Mouse (Mus musculus): Measurements from ENCODE around the gene Frmd4a. TPM values are rescaled to one million over a fixed set of nuclear protein-coding genes. Genes with fewer than 3 reads are reported as not detected.

Frmd4a gene
- total RNA-seq, 2 experiments from 2014 or later: 12.8 to 17.1 TPM

- no peak for ATAC-seq (ENCODE audit: poor library complexity, severe bottlenecking)
These were observed 361.3 kb downstream of the Frmd4a start for GRCm38 (mm10) chr2:4378844-4379243.

DNA sequence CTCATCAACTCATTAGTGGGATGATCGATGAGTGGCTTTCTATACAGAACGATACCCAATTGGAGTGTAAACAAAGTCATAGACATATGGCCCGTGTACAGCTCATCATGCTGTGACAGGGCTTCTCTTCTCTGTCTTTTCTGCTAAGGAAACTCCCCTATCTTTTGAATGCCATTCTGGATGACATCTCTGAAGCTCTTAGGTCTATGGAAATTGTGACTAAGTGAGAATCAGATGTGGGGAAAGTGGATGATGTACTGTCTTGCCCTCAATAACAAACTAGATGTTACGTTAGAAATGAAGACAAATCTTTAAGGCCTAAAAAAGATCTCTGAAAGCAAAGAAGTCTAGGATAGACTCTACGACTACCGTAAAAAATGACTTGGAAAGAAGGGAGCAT lies 362.9 kb downstream of the Frmd4a start:
- ATAC-seq (ENCODE audit: poor library complexity, severe bottlenecking): no peak

- no peak for ATAC-seq (ENCODE audit: poor library complexity, severe bottlenecking)
These were observed 363.4 kb downstream of the Frmd4a start for GRCm38 (mm10) chr2:4380926-4381325.

- no peak for ATAC-seq (ENCODE audit: poor library complexity, severe bottlenecking)
These were observed 369.0 kb downstream of the Frmd4a start for GRCm38 (mm10) chr2:4386468-4386867.

DNA sequence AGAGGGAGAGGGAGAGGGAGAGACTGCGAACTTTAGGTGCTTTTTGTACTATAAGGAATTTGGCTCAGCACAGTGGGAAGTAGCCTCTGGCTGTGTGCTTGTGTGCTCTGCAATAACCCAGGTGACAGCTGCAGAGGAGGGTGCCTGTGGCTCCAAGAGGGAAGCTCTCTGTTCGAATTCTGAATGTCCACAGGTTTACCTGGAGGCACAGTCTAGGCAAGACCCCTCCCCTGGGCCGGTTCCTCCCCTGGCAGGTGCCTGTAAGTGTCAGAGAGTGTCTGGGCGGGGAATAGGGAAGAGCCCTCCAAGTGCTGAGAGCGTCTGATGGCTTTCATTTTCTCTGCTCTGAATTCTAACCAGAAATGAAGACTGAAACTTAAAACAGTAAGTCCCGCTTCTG lies 371.8 kb downstream of the Frmd4a start:
- peak; percentile 67 for ATAC-seq (ENCODE audit: poor library complexity, severe bottlenecking)

GRCm38 (mm10) chr2:4391091-4391490 lies 373.6 kb downstream of the Frmd4a start:
- ATAC-seq (ENCODE audit: poor library complexity, severe bottlenecking): peak; percentile 62

GRCm38 (mm10) chr2:4391678-4392085 lies 374.2 kb downstream of the Frmd4a start:
- ATAC-seq (ENCODE audit: poor library complexity, severe bottlenecking): no peak

GRCm38 (mm10) chr2:4393046-4393445 lies 375.5 kb downstream of the Frmd4a start:
- no peak for ATAC-seq (ENCODE audit: poor library complexity, severe bottlenecking)

DNA sequence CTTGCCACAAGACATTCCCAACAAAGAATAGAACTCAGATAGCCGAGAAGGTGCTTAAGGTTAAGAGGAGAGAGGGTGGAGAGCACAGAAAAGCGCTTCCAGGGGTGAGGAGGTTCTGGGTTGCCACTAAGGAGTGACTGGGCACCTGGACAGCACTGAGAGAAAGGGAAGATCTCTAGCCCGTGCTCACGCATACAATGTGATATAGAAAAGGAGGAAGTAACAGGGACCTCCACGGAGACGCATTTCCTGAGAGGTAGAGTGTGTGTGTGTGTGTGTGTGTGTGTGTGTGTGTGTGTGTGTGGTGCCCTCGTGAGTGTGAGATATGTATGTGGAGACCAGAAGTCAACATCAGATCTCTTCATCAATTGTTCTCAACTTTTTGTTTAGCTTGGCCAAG lies 377.1 kb downstream of the Frmd4a start:
- ATAC-seq (ENCODE audit: poor library complexity, severe bottlenecking): 0 out of 2 replicates have a peak, but pooled peaks have one; percentile 21

GRCm38 (mm10) chr2:4399721-4400120 lies 382.2 kb downstream of the Frmd4a start:
- ATAC-seq (ENCODE audit: poor library complexity, severe bottlenecking): no peak

- ATAC-seq (ENCODE audit: poor library complexity, severe bottlenecking): peak; percentile 24
These were observed 383.5 kb downstream of the Frmd4a start for GRCm38 (mm10) chr2:4400771-4401596.

DNA sequence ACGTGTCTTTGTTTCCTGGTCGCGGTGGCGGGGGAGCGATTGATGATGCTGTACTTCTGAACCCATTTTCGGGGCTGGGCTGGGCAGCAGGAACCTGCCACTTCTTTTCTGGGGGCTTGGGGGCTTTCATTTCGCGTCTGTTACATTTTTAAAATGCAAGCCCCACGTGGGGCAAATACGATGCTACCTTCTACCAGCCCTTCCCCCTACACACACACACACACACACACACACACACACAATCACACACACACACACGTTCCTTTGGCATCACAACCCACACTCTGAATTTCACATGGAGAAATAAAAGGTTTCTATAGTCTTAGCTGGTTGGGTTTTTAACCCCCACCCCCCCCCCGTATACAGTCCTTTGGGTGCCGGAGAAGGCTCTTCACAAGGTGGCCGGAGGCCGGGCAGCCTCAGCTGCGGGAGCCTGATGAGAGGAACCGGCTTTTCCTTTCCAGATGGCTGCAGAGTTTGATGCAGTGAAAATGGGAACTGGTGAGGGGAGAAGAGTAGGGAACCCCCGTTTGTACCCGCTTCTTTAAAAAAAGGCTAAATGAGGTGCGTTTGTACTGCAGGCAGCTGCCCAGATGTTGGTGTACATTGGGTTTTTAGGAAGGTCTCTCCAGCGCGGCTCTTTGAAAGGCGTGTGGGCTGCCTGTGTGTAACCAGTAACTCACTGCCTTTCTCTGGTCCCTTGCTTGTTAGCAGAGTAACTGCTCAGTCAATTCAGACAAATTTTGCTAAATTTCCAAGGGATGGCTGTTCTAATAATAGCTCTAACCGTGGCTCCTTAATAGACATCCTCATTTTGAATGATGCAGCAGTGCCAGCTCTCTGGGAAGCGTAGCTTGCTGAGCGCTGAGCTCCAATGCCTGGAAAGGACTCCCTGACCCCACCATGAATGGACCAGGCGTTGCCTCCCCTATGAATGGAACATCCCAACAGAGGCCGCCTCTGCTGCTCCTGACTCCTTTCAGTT lies 384.4 kb downstream of the Frmd4a start:
- ATAC-seq (ENCODE audit: poor library complexity, severe bottlenecking): no peak

- ATAC-seq (ENCODE audit: poor library complexity, severe bottlenecking): no peak
These were observed 389.5 kb downstream of the Frmd4a start for GRCm38 (mm10) chr2:4406977-4407376.

GRCm38 (mm10) chr2:4409810-4410433 lies 392.4 kb downstream of the Frmd4a start:
- ATAC-seq (ENCODE audit: poor library complexity, severe bottlenecking): no peak

GRCm38 (mm10) chr2:4412870-4413595 lies 395.5 kb downstream of the Frmd4a start:
- no peak for ATAC-seq (ENCODE audit: poor library complexity, severe bottlenecking)

GRCm38 (mm10) chr2:4413596-4414335 lies 396.2 kb downstream of the Frmd4a start:
- ATAC-seq (ENCODE audit: poor library complexity, severe bottlenecking): no peak

DNA sequence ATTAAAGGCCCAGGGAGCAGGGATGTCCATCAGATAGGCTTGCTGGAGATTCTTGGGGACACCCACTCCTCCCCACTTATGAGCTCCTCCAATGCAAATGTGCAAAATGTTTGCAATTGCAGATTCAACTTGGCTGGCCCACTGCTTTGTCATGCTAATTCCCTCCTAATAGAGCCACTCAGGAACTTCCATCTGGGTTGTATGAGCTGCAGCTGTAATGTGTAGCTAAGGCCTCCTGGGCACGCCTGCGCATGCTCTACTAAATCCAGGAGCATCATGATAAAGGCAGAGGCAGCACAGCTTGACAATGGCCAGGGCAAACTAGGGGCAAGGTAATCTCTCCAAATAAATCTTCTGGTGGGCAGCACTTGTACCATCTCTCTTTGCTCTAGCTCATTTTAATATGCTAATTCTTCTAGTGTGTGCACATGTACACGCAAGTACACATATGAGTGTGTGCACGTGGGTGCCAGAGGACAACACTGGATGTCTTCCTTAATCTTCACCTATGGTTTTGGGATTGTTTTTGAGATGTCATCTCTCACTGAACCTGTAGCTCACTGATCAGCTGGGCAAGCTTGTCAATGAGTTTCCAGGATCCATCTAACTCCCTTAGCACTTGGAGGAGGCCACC lies 403.3 kb downstream of the Frmd4a start:
- ATAC-seq (ENCODE audit: poor library complexity, severe bottlenecking): no peak

GRCm38 (mm10) chr2:4421757-4422156 lies 404.2 kb downstream of the Frmd4a start:
- no peak for ATAC-seq (ENCODE audit: poor library complexity, severe bottlenecking)

GRCm38 (mm10) chr2:4423896-4424295 lies 406.4 kb downstream of the Frmd4a start:
- ATAC-seq (ENCODE audit: poor library complexity, severe bottlenecking): no peak
